Mouse (Mus musculus) hindbrain, postnatal 0 days (tissue): Measurements from ENCODE around the gene Gpr156. TPM values are rescaled to one million over a fixed set of nuclear protein-coding genes. Genes with fewer than 3 reads are reported as not detected.

Experiments used
- ATAC-seq: fragments of 200-750 bp; cut with Nextera tagmentation; 2 replicates; pipeline ENCODE4 v1.8.0; 2017; ENCODE audit warnings: mild to moderate bottlenecking, moderate TSS enrichment, moderate library complexity
- DNase-seq: peaks from one replicate; pipeline ENCODE4 v3.0.0-alpha.2; 2015; ENCODE audit warnings: low spot score
- H3K27ac ChIP-seq: fragments of 300-500 bp; sonication (generic); 2 replicates; pipeline ENCODE4 v1.5.1; 2014; ENCODE audit warnings: mild to moderate bottlenecking
- H3K27me3 ChIP-seq: fragments of 300-500 bp; sonication (generic); 2 replicates; pipeline ENCODE4 v1.6.1; 2014; ENCODE audit warnings: low read length, mixed read lengths; ENCODE audit not compliant: insufficient read depth
- H3K36me3 ChIP-seq: fragments of 300-500 bp; sonication (generic); 2 replicates; pipeline ENCODE4 v1.6.1; 2014; ENCODE audit warnings: low read length, mixed read lengths; ENCODE audit not compliant: insufficient read depth
- H3K4me1 ChIP-seq: fragments of 300-500 bp; sonication (generic); 2 replicates; pipeline ENCODE4 v1.6.1; 2014; ENCODE audit warnings: antibody characterized with exemption, low read length, mixed read lengths; ENCODE audit not compliant: insufficient read depth
- H3K4me2 ChIP-seq: fragments of 300-500 bp; sonication (generic); 2 replicates; pipeline ENCODE4 v1.6.1; 2014; ENCODE audit warnings: low read depth, mild to moderate bottlenecking, low read length, moderate library complexity, mixed read lengths
- H3K4me3 ChIP-seq: fragments of 300-500 bp; sonication (generic); 2 replicates; pipeline ENCODE4 v1.5.1; 2014; ENCODE audit warnings: low read length
- H3K9ac ChIP-seq: fragments of 300-500 bp; sonication (generic); replicated peaks from 2 replicates; pipeline ENCODE4 v1.6.1; 2014; ENCODE audit warnings: mild to moderate bottlenecking, low read length, moderate library complexity, mixed read lengths
- H3K9me3 ChIP-seq: fragments of 300-500 bp; sonication (generic); 2 replicates; pipeline ENCODE4 v1.6.1; 2016; ENCODE audit warnings: low read length, mixed read lengths
- CTCF ChIP-seq: IDR thresholded peaks from 2 replicates; pipeline ENCODE4 v1.5.1; 2016; ENCODE audit warnings: antibody characterized with exemption, control low read depth, low read depth
- WGBS: fragments of 180-500 bp; shearing (Covaris S2); extraction: QIAGEN DNeasy Blood & Tissue Kit; methylation state at CpG from one replicate; pipeline ENCODE4 v1.1.7; 2014; 5-methylcytosine and 5-hydroxymethylcytosine counted together
- polyA plus RNA-seq: library from polyadenylated mRNA; unstranded; fragments of >200 nt; fragmentation: Nextera tagmentation; extraction: Ambion mirVana; gene quantifications from 2 replicates; pipeline ENCODE4 v1.2.1, GENCODE M21; 2015
- total RNA-seq: library from RNA; depleted of rRNA; stranded (reverse); fragments of >200 nt; gene quantifications from 2 replicates; pipeline ENCODE4 v1.2.3, GENCODE M21; 2014

The Gpr156 gene
- total and polyA plus RNA-seq, 2 experiments from 2014 or later: 2.4 to 4.3 TPM

- 0 out of 2 replicates have a peak, but pooled peaks cover 2% of the 10 kb centered on the region for H3K9me3 ChIP-seq
- H3K9ac ChIP-seq: no peak overlapping the region
- H3K36me3 ChIP-seq: no peaks in the 10 kb centered on the region
- no peak for TF ChIP-seq CTCF
- WGBS: 81% methylated on average over 1 of the region's 1 CpGs
- ATAC-seq: no peak
- no peak for DNase-seq
- no peaks in the 10 kb centered on the region for H3K4me1 ChIP-seq
- no peaks in the 10 kb centered on the region for H3K27me3 ChIP-seq
- H3K4me2 ChIP-seq: no peak overlapping the region
- H3K27ac ChIP-seq: no peak overlapping the region
- no peak overlapping the region for H3K4me3 ChIP-seq
These were observed 5.2 kb upstream of the Gpr156 start for GRCm38 (mm10) chr16:37911086-37911485.

- no peaks in the 10 kb centered on the region for H3K9me3 ChIP-seq
- ATAC-seq (peak; percentile 25; the same call in 1 of the 2 replicates), DNase-seq (no peak)
- peak overlapping the region; percentile 59 for H3K4me3 ChIP-seq
- H3K36me3 ChIP-seq: no peaks in the 10 kb centered on the region
- H3K4me1 ChIP-seq: no peaks in the 10 kb centered on the region
- H3K27ac ChIP-seq: no peak overlapping the region
- H3K4me2 ChIP-seq: peak overlapping the region; percentile 94
- TF ChIP-seq CTCF: no peak
- H3K27me3 ChIP-seq: no peaks in the 10 kb centered on the region
- H3K9ac ChIP-seq: peak overlapping the region; percentile 58; the same call in 1 of the 2 replicates
- WGBS: 20% methylated on average over 7 of the region's 7 CpGs
These were observed 514 bp downstream of the Gpr156 start for GRCm38 (mm10) chr16:37916818-37917201.

GRCm38 (mm10) chr16:37919000-37919399 lies 2.7 kb downstream of the Gpr156 start:
- H3K27ac ChIP-seq: no peak overlapping the region
- no peaks in the 10 kb centered on the region for H3K4me1 ChIP-seq
- 86% methylated on average over 6 of the region's 6 CpGs for WGBS
- H3K9me3 ChIP-seq: no peaks in the 10 kb centered on the region
- no peaks in the 10 kb centered on the region for H3K36me3 ChIP-seq
- no peak overlapping the region for H3K9ac ChIP-seq
- no peaks in the 10 kb centered on the region for H3K27me3 ChIP-seq
- DNase-seq (no peak), ATAC-seq (no peak)
- H3K4me3 ChIP-seq: no peak overlapping the region
- H3K4me2 ChIP-seq: no peak overlapping the region
- peak; percentile 33; the same call in 1 of the 2 replicates for TF ChIP-seq CTCF

DNA sequence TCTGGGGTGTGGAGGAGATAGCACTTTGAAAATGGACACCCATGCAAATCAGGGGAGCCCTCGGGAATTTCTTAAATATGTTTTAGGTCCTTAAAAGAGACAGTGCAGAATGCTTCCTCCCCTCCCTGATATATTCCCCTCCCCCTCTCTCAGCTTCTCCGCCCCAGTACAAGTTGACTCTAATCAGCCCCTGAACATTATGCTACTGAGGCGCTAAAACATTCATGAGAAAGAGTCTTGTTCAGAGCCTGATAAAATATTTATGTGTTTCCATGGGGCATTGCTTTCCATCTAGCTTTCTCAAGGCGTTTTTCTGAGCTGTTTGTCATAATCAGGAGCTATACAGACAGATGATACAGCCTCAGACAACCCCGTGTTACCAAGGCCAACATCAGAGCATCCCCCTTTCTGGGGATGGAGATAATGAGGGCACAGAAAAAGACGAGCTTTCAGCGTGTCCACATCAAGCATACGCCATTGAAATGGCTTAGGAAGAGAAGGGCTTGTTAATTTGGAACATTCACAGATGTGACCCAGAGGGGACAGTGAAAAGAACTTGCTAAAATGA lies 4.6 kb downstream of the Gpr156 start:
- no peak overlapping the region for H3K9ac ChIP-seq
- ATAC-seq (no peak), DNase-seq (no peak)
- no peaks in the 10 kb centered on the region for H3K27me3 ChIP-seq
- 49% methylated on average over 8 of the region's 8 CpGs for WGBS
- H3K4me1 ChIP-seq: no peaks in the 10 kb centered on the region
- H3K4me2 ChIP-seq: no peak overlapping the region
- no peak overlapping the region for H3K27ac ChIP-seq
- H3K4me3 ChIP-seq: no peak overlapping the region
- TF ChIP-seq CTCF: no peak
- H3K36me3 ChIP-seq: no peaks in the 10 kb centered on the region
- H3K9me3 ChIP-seq: no peaks in the 10 kb centered on the region

- DNase-seq (peak; percentile 62), ATAC-seq (peak; percentile 71)
- 12% methylated on average over 7 of the region's 7 CpGs for WGBS
- 0 out of 2 replicates have a peak overlapping the region, but pooled peaks have one; percentile 41 for H3K27ac ChIP-seq
- no peak overlapping the region for H3K4me3 ChIP-seq
- H3K27me3 ChIP-seq: no peaks in the 10 kb centered on the region
- H3K9ac ChIP-seq: no peak overlapping the region
- TF ChIP-seq CTCF: no peak
- H3K4me1 ChIP-seq: 0 out of 2 replicates have a peak, but pooled peaks cover 7% of the 10 kb centered on the region
- no peaks in the 10 kb centered on the region for H3K9me3 ChIP-seq
- peak overlapping the region; percentile 35; the same call in 1 of the 2 replicates for H3K4me2 ChIP-seq
- no peaks in the 10 kb centered on the region for H3K36me3 ChIP-seq
These were observed 9.8 kb downstream of the Gpr156 start for GRCm38 (mm10) chr16:37926087-37926486.

GRCm38 (mm10) chr16:37927117-37927516 lies 10.8 kb downstream of the Gpr156 start:
- Histone ChIP-seq H3K9me3 (no peaks in the 10 kb centered on the region), H3K4me2 (no peak overlapping the region), H3K36me3 (no peaks in the 10 kb centered on the region), H3K9ac (no peak overlapping the region), H3K27ac (no peak overlapping the region), H3K4me1 (0 out of 2 replicates have a peak, but pooled peaks cover 7% of the 10 kb centered on the region), H3K4me3 (no peak overlapping the region), H3K27me3 (no peaks in the 10 kb centered on the region)
- DNase-seq: no peak
- no peak for ATAC-seq
- WGBS: 27% methylated on average over 4 of the region's 4 CpGs
- TF ChIP-seq CTCF: no peak

DNA sequence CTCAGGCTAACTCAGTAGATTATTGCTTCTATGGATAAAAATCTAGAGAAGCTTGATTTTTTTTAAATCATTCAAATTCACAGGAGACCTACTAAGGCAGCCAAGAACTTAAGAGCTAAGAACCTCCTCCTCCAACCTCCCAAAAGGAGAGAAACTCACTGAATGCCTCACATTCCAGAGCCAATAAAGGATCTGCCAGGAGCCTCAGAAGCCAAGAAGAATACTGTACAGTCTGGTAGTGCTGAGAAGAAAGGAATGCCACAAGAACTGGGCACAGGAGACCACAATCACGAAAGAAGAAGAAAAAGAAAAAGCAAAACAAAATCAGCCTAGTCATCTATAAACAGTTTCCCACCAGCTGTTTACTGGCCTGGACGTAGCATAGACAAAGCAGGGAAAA lies 12.7 kb downstream of the Gpr156 start:
- ATAC-seq (no peak), DNase-seq (no peak)
- H3K4me2 ChIP-seq: no peak overlapping the region
- no peaks in the 10 kb centered on the region for H3K36me3 ChIP-seq
- no peak overlapping the region for H3K4me3 ChIP-seq
- H3K27ac ChIP-seq: no peak overlapping the region
- 49% methylated on average over 2 of the region's 2 CpGs for WGBS
- 0 out of 2 replicates have a peak, but pooled peaks cover 7% of the 10 kb centered on the region for H3K4me1 ChIP-seq
- H3K27me3 ChIP-seq: no peaks in the 10 kb centered on the region
- H3K9ac ChIP-seq: no peak overlapping the region
- no peak for TF ChIP-seq CTCF
- H3K9me3 ChIP-seq: no peaks in the 10 kb centered on the region
